Mouse (Mus musculus) cerebellum, postnatal 25 days (tissue): ENCODE results near the gene H2al1n.
"Not testable (repeated sequence)": the region's sequence is repeated elsewhere in the genome, so short reads cannot be mapped to it uniquely, and the experiment has no call there.

Source experiments
- DNase-seq, 2 experiments: peaks; one replicate each; pipeline ENCODE4 v3.0.0; 2021; ENCODE audit warnings: mixed read lengths in 2 of 2

Gene H2al1n

GRCm38 (mm10) chrX:14210848-14211247, at the start of gene H2al1n:
TSS of gene H2al1n (plus strand) at chrX:14211148.
- not testable (repeated sequence) for DNase-seq

GRCm38 (mm10) chrX:14199284-14199683, 11.7 kb upstream of the H2al1n start:
- DNase-seq: no peak

- DNase-seq: no peak
Measured at GRCm38 (mm10) chrX:14206112-14206875, 4.7 kb upstream of the H2al1n start.

GRCm38 (mm10) chrX:14229218-14229617, 18.3 kb downstream of the H2al1n start:
- peak in 1 of 2 experiments; percentile 3 for DNase-seq

GRCm38 (mm10) chrX:14259597-14260239, 48.8 kb downstream of the H2al1n start:
- no peak for DNase-seq
